Mouse (Mus musculus): ENCODE results near the gene Prdm10.

DNA sequence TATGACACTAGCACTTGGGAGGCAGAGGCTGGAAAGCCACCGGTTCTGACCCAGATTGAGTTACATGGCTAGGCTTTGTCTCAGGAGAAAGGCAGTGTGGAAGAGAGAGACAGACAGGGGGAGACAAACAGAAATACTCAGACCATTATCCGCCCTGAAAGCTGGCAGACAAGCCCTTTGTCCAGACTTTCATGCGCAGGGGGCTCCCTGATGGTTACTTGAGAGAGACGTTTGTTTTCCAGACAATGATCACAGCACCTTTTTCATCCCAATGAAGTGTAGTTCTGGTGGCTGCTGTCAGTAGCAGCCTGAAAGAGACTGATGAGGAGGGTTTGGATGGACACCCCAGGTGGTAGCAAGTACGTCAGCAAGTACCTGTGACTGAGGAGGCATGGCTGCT, 38.6 kb downstream of the Prdm10 start:
- TF ChIP-seq GATA1 (IDR thresholded peaks at IDR 0.05; ENCODE audit: low read length): no peak
- TF ChIP-seq TAL1 (IDR thresholded peaks at IDR 0.05; ENCODE audit: low read length): no peak
